Mouse (Mus musculus) midbrain, embryonic 10.5 days (tissue): Measurements from ENCODE around the gene Hspa1l. TPM values are rescaled to one million over a fixed set of nuclear protein-coding genes. Genes with fewer than 3 reads are reported as not detected.
"Not testable (repeated sequence)": the region's sequence is repeated elsewhere in the genome, so short reads cannot be mapped to it uniquely, and the experiment has no call there.

Experiments
- DNase-seq: peaks from one replicate; pipeline ENCODE4 v3.0.0-alpha.2; 2017; ENCODE audit warnings: low spot score
- H3K27ac ChIP-seq: fragments of 300-500 bp; sonication (generic); replicated peaks from 2 replicates; pipeline ENCODE4 v1.5.1; 2016; ENCODE audit warnings: mild to moderate bottlenecking
- H3K27me3 ChIP-seq: fragments of 300-500 bp; sonication (generic); 2 replicates; pipeline ENCODE4 v1.6.1; 2016; ENCODE audit warnings: low read depth, mild to moderate bottlenecking; ENCODE audit not compliant: poor library complexity, severe bottlenecking
- H3K36me3 ChIP-seq: fragments of 300-500 bp; sonication (generic); 2 replicates; pipeline ENCODE4 v1.6.1; 2016; ENCODE audit warnings: mild to moderate bottlenecking, moderate library complexity
- H3K4me1 ChIP-seq: fragments of 300-500 bp; sonication (generic); 2 replicates; pipeline ENCODE4 v1.6.1; 2016
- H3K4me3 ChIP-seq: fragments of 300-500 bp; sonication (generic); 2 replicates; pipeline ENCODE4 v1.5.1; 2016; ENCODE audit warnings: mild to moderate bottlenecking, moderate library complexity
- H3K9me3 ChIP-seq: fragments of 300-500 bp; sonication (generic); replicated peaks from 2 replicates; pipeline ENCODE4 v1.6.1; 2016; ENCODE audit warnings: mild to moderate bottlenecking
- whole genome bisulfite sequencing: fragments of 180-500 bp; shearing (Covaris S2); methylation state at CpG from one replicate; pipeline ENCODE4 v1.1.7; 2016; 5-methylcytosine and 5-hydroxymethylcytosine counted together
- polyA plus RNA-seq: library from polyadenylated mRNA; unstranded; fragments of >200 nt; fragmentation: Nextera tagmentation; extraction: Ambion mirVana; gene quantifications from 2 replicates; pipeline ENCODE4 v1.2.1, GENCODE M21; 2016

The Hspa1l gene
- polyA plus RNA-seq, 1 experiment from 2014 or later = 0.81 TPM

DNA sequence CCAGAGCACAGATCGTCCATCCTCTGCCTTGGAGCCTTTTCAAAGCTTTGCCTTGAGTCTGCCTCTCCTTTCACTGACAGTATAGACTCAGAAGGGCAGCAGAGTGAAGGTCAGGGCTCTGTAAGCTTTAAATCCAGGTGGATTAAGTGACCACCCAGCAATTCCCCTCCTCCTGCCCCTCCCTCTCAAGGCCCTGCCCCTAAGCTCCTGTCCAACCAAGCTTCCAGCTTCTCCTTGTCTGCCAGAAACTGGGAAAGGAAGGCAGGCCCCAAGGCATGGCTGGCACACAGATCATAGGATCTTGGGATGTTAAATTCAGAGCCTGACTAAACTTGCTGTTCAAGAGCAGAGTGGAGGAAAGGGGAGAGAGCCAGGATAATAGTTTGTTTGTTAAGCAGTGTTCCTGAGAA, 7.9 kb upstream of the Hspa1l start:
- Histone ChIP-seq H3K9me3 (no peaks in the 10 kb centered on the region), H3K4me3 (no peak overlapping the region), H3K27ac (peak overlapping the region; percentile 29; the same call in 1 of the 2 replicates), H3K36me3 (no peaks in the 10 kb centered on the region), H3K27me3 (peaks cover 90% of the 10 kb centered on the region), H3K4me1 (peaks cover 20% of the 10 kb centered on the region)
- no peak for DNase-seq
- 26% methylated on average over 1 of the region's 1 CpGs for WGBS

DNA sequence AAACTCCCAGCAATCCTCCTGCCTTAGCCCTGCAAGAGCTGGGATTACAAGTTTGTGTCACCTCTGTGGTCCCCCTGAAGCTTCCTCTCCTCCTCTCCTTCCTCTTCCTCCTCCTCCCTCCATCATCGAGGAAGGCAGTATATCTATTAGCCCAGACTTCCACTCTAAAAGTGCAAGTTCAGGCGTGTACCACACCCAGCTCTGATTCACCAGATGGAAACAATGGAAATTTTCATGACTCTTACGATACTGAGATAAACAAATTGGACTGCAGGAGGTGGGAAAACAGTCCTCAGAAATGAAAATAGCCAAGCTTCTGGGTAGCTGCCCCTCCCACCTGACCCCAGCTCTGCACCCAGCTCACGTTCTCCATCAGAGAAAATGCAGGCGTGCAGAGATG, 6.9 kb upstream of the Hspa1l start:
- H3K9me3 ChIP-seq = no peaks in the 10 kb centered on the region
- WGBS = 88% methylated on average over 5 of the region's 5 CpGs
- no peak for DNase-seq

GRCm38 (mm10) chr17:34969822-34970221, 2.7 kb upstream of the Hspa1l start, which contains the start of gene Gm20481:
Gene Gm20481 (plus strand): TSS chr17:34969912.
- not testable (repeated sequence) for H3K27ac ChIP-seq, H3K4me3 ChIP-seq, DNase-seq, H3K36me3 ChIP-seq, H3K9me3 ChIP-seq
- H3K4me1 ChIP-seq = peaks cover 12% of the 10 kb centered on the region
- peaks cover 70% of the 10 kb centered on the region for H3K27me3 ChIP-seq
- 68% methylated on average over 8 of the region's 11 CpGs for WGBS

More for the DNA sequence above, 6.9 kb upstream of the Hspa1l start:
- Histone ChIP-seq H3K27ac (no peak overlapping the region), H3K36me3 (no peaks in the 10 kb centered on the region), H3K27me3 (peaks cover 90% of the 10 kb centered on the region), H3K4me3 (no peak overlapping the region), H3K4me1 (peaks cover 12% of the 10 kb centered on the region)

DNA sequence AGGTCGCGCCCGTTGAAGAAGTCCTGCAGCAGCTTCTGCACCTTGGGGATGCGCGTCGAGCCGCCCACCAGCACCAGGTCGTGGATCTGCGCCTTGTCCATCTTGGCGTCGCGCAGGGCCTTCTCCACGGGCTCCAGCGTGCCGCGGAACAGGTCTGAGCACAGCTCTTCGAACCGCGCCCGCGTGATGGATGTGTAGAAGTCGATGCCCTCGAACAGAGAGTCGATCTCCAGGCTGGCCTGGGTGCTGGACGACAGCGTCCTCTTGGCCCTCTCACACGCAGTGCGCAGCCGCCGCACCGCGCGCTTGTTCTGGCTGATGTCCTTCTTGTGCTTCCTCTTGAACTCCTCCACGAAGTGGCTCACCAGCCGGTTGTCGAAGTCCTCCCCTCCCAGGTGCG, 1.7 kb upstream of the Hspa1l start:
- H3K36me3 ChIP-seq, H3K4me1 ChIP-seq, DNase-seq, H3K4me3 ChIP-seq, H3K9me3 ChIP-seq, H3K27ac ChIP-seq: not testable (repeated sequence)
- H3K27me3 ChIP-seq = peaks cover 61% of the 10 kb centered on the region
- 42% methylated on average over 24 of the region's 37 CpGs for WGBS

- not testable (repeated sequence) for H3K36me3 ChIP-seq, DNase-seq, H3K9me3 ChIP-seq, H3K27ac ChIP-seq, H3K4me1 ChIP-seq
- Histone ChIP-seq H3K4me3 (peak overlapping the region; percentile 53), H3K27me3 (peaks cover 56% of the 10 kb centered on the region)
- 4% methylated on average over 31 of the region's 43 CpGs for WGBS
Measured at GRCm38 (mm10) chr17:34971694-34972068, 822 bp upstream of the Hspa1l start.

DNA sequence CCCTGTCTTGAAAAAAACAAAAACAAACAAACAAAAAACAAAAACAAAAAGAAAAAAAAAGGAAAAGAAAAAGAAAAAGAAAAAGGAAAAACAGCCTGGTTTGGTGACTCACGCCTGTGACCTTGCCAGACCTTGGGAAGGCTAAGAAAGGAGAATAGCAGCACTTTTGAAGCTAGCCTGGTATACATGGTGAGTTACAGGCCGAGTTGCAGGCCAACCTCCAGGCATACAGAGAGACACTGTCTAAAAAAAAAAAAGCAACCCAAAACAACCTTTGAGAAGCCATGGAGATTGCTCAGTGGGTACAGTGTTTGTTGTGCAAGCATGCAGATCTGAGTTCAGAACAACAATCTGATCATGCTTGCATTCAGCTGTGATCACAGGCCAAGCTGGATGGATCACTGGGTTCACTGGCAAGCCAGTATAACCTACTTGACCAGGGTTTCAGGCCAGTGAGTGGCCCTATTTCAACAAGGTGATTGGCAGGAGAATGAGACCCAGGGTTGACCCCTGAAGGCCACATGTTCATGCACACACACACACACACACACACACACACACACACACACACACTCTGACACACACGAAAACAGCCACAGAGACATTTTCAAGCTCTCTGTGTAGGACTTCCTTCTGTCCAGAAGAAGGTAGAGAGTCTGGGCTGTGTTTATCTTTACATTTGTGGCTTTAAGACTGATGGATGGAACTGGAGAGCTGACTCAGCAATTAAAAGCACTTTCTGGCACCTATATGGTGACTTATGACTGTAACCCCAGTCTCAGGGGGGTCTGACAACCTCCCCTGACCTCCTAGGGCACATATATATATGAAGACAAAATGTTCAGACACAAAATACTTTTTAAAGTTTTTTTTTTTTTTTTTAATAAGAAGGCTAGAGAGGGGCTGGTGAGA, 3.3 kb downstream of the Hspa1l start:
- DNase-seq = no peak
- H3K27me3 ChIP-seq = peaks cover 18% of the 10 kb centered on the region
- WGBS = 78% methylated on average over 3 of the region's 3 CpGs
- peaks cover 13% of the 10 kb centered on the region for H3K36me3 ChIP-seq
- H3K9me3 ChIP-seq = no peaks in the 10 kb centered on the region
- H3K4me3 ChIP-seq = no peak overlapping the region
- peaks cover 17% of the 10 kb centered on the region for H3K4me1 ChIP-seq
- no peak overlapping the region for H3K27ac ChIP-seq

DNA sequence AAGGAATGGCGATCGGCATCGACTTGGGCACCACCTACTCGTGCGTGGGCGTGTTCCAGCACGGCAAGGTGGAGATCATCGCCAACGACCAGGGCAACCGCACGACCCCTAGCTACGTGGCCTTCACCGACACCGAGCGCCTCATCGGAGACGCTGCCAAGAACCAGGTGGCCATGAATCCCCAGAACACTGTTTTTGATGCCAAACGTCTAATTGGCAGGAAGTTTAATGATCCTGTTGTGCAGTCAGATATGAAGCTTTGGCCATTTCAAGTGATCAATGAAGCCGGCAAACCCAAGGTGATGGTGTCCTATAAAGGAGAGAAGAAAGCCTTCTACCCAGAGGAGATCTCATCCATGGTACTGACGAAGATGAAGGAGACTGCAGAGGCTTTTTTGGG, 4.5 kb downstream of the Hspa1l start:
- Histone ChIP-seq H3K36me3 (peaks cover 13% of the 10 kb centered on the region), H3K27me3 (peaks cover 18% of the 10 kb centered on the region), H3K27ac (no peak overlapping the region), H3K9me3 (no peaks in the 10 kb centered on the region), H3K4me3 (no peak overlapping the region), H3K4me1 (peaks cover 21% of the 10 kb centered on the region)
- 96% methylated on average over 20 of the region's 20 CpGs for WGBS
- no peak for DNase-seq

DNA sequence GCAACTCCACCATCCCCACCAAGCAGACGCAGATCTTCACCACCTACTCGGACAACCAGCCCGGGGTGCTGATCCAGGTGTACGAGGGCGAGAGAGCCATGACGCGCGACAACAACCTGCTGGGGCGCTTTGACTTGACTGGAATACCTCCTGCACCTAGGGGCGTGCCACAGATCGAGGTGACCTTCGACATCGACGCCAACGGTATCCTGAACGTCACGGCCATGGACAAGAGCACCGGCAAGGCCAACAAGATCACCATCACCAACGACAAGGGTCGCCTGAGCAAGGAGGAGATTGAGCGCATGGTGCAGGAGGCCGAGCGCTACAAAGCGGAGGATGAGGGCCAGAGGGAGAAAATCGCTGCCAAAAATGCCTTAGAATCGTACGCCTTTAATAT, 5.7 kb downstream of the Hspa1l start:
- Histone ChIP-seq H3K36me3 (peaks cover 13% of the 10 kb centered on the region), H3K9me3 (no peaks in the 10 kb centered on the region), H3K27ac (no peak overlapping the region), H3K27me3 (peaks cover 12% of the 10 kb centered on the region), H3K4me3 (no peak overlapping the region), H3K4me1 (peaks cover 24% of the 10 kb centered on the region)
- 88% methylated on average over 27 of the region's 27 CpGs for WGBS
- no peak for DNase-seq

- H3K4me1 ChIP-seq = peaks cover 27% of the 10 kb centered on the region
- H3K27me3 ChIP-seq = no peaks in the 10 kb centered on the region
- no peaks in the 10 kb centered on the region for H3K9me3 ChIP-seq
- peaks cover 23% of the 10 kb centered on the region for H3K36me3 ChIP-seq
- no peak overlapping the region for H3K27ac ChIP-seq
- no peak overlapping the region for H3K4me3 ChIP-seq
- no peak for DNase-seq
- 91% methylated on average over 4 of the region's 4 CpGs for WGBS
Measured at GRCm38 (mm10) chr17:34979631-34980030, 7.1 kb downstream of the Hspa1l start.

- no peak for DNase-seq
- peaks cover 27% of the 10 kb centered on the region for H3K4me1 ChIP-seq
- H3K36me3 ChIP-seq = peaks cover 33% of the 10 kb centered on the region
- no peaks in the 10 kb centered on the region for H3K27me3 ChIP-seq
- H3K4me3 ChIP-seq = peak overlapping the region; percentile 86
- H3K9me3 ChIP-seq = no peaks in the 10 kb centered on the region
- peak overlapping the region; percentile 99 for H3K27ac ChIP-seq
- WGBS = 25% methylated on average over 2 of the region's 2 CpGs
Measured at GRCm38 (mm10) chr17:34980655-34981054, 8.2 kb downstream of the Hspa1l start.

- H3K27ac ChIP-seq = peak within 1 kb of the TSS; percentile 99
- H3K4me1 ChIP-seq = peaks cover 27% of the 10 kb centered on the region
- peak within 1 kb of the TSS; percentile 86 for H3K4me3 ChIP-seq
- H3K27me3 ChIP-seq = no peaks in the 10 kb centered on the region
- no peaks in the 10 kb centered on the region for H3K9me3 ChIP-seq
- WGBS = under 1% methylated on average over 58 of the region's 58 CpGs
- peak; percentile 93 for DNase-seq
- H3K36me3 ChIP-seq = peaks cover 44% of the 10 kb centered on the region
Measured at GRCm38 (mm10) chr17:34981690-34982180, 9.2 kb downstream of the Hspa1l start, which contains the start of gene Lsm2. Gene Lsm2 (plus strand): TSS chr17:34981862.

DNA sequence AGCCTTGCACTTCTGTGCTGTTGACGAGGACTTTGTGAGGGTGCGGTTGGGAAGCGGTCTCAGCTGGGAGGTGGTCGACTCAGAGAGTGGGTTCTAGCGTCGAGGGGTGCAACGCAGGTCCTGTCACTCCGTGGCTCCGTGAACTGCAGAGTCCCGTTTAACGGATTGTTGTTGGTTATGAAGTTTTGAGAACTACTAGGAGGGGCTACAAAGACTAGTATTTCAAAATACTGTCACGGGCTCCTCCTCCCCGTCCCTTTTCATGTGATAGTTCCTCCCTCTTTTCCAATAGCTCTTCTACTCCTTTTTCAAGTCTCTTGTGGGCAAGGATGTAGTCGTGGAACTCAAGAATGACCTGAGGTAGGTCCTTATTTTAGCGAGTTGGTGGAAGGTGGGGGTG, 9.8 kb downstream of the Hspa1l start:
- Histone ChIP-seq H3K27ac (peak overlapping the region; percentile 99), H3K9me3 (no peaks in the 10 kb centered on the region), H3K27me3 (no peaks in the 10 kb centered on the region), H3K4me3 (peak overlapping the region; percentile 86), H3K36me3 (peaks cover 45% of the 10 kb centered on the region), H3K4me1 (peaks cover 27% of the 10 kb centered on the region)
- 0% methylated on average over 15 of the region's 15 CpGs for WGBS
- no peak for DNase-seq

DNA sequence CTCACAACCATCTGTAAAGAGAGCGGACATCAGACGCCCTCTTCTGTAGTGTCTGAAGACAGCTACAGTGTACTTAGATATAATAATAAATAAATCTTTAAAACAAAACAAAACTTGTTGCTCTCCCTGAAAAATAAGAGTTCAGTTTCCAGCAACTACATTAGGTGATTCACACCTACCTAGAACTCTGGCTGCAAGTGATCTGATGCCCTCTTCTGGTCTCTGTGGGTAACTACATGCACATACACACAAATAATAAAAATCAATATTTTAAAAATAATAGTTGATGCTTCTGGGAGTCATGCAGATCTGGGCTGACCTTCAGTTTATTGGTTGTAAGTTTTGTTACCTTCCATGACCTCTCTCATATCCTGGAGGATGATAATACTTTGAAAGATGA, 11.7 kb downstream of the Hspa1l start:
- H3K4me3 ChIP-seq = no peak overlapping the region
- 73% methylated on average over 2 of the region's 2 CpGs for WGBS
- peaks cover 56% of the 10 kb centered on the region for H3K36me3 ChIP-seq
- H3K9me3 ChIP-seq = no peaks in the 10 kb centered on the region
- H3K27me3 ChIP-seq = no peaks in the 10 kb centered on the region
- no peak overlapping the region for H3K27ac ChIP-seq
- peaks cover 27% of the 10 kb centered on the region for H3K4me1 ChIP-seq
- no peak for DNase-seq
